Mouse (Mus musculus) thymus, postnatal 25 days (tissue): ENCODE data around the gene Rere.
A peak's percentile ranks its signal among the peaks of the same experiment; 100 is the strongest.

Experiments
- DNase-seq: peaks from one replicate; pipeline ENCODE4 v3.0.0; 2022

The Rere gene

DNA sequence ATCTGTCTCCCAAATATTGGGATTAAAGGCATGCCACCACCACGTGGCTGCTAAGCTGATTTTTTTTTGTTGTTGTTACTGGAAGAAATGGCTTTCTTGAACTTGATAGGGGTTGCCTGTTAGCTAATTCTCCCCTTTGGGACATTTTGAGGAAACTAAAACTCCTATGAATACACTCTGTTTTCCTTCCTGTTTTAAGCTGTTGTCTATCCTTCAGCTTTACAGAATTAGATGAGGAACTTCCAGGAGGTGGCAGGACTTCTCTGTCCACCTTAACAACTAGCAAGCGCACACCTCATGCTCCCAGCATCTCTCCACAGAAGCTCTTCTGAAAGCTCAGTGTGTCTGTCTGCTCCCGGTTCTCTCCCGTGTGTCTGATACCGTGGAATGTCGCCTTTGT, 157.2 kb downstream of the Rere start:
- DNase-seq, result no peak

DNA sequence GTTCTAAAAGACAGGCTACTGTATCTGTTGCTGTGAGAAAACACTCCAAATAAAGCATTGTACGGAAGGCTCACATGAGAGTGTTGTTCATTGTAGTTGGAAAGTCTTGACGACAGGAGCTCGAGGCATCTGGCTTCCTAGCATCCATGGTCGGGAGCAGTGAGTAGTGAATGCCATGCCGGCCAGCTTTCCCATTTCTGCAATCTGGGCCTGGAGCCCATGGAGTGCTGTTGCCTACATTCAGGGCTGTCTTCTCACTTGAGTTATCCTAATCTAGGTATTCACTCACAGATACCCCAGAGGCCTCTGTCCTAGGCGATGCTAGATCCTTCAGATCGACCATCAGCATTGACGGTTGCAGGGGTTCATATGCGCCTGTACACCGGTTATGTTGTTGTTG, 160.5 kb downstream of the Rere start:
- DNase-seq, result no peak

- DNase-seq, result no peak
Measured at GRCm38 (mm10) chr4:150444068-150444467, 162.6 kb downstream of the Rere start.

DNA sequence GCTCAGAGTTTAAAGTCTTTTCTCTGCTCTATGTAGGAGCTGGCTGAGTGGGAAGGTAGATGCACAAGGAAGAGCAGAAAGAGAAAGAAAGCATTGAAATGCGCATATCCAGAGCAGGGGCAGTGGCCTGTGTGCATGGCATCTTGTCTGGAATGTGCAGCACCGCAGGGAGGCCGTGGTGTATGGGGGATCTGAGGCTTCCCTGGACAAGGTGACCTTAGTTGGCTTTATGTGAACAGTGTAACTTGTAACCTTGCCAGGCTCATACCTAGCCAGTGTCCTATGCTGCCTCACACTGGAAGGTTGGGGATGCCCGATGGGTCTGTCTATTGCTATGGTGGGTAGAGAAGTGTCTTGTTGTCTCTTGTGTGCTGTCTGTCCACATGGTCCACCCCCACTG, 165.2 kb downstream of the Rere start:
- no peak for DNase-seq

- no peak for DNase-seq
Measured at GRCm38 (mm10) chr4:150447517-150447916, 166.1 kb downstream of the Rere start.

DNA sequence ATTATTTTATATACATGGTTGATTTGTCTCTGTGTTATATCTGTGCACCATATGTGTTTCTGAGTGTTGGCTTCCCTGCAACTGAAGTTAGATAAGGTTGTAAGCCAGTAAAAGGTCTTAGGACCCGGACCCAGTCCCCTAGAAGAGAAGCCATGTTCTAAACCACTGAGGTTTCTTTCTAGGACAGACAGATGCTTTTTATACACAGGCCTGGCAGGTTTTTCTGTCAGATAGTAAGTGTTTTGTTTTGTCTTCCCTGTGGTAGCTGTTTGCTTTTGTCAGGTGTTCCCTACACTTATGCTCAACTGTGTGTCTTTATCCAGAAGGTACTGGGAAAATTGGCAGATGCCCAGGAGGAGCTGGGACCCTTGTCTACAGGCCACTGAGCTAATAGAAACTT, 167.0 kb downstream of the Rere start:
- DNase-seq, result no peak

DNA sequence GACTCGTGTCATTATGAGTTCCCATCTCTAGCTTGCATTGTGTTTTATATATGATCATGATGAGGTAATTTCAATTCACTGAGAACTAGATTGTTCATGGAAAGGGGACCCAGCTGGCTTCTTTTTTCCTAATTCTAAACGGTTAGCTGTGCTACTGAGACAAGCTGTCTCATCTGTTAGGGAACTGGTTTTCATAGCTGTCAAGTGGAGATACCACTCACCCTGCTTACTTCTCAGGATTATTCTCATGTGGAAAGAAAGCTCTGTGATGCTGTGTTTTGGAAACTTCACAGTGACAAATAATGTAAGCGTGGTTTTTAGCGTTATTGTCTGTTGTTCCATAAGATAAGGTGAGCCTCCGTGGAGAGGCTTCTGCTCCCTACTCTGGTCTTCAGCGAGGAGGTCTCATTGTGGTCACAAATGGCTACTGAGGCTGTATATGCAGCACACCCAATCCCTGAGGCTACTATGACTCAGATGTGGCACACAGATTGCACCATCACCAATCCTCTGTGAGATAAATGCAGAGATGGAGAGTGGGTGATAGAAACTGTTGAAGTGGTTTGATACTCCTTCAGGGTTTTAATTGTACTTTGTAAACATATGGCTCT, 168.7 kb downstream of the Rere start:
- no peak for DNase-seq

- DNase-seq, result no peak
Measured at GRCm38 (mm10) chr4:150452155-150452847, 170.9 kb downstream of the Rere start.

GRCm38 (mm10) chr4:150454571-150455306, 173.3 kb downstream of the Rere start:
- DNase-seq, result no peak

- DNase-seq, result no peak
Measured at GRCm38 (mm10) chr4:150455750-150456149, 174.3 kb downstream of the Rere start.

- DNase-seq, result no peak
Measured at GRCm38 (mm10) chr4:150456452-150456851, 175.0 kb downstream of the Rere start.

DNA sequence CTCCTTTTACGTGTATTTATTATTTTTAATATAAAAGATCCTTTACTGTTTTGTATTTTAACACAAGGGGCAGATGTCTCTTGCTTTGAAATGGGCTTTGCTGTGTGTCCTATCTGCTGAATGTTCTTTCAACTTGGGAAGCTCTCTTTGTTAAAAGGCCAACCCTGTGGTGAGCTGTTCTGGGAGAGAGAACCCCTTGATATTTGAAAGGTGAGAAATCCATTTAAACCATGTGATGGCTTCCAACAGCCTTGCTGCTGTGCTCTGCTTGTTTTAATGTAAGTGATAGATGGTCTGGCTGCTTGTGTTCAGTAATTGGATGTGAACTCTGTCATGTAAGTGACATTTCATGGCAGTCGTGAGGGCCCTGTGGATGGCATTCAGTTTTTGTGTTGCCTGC, 175.4 kb downstream of the Rere start:
- no peak for DNase-seq

- DNase-seq, result no peak
Measured at GRCm38 (mm10) chr4:150457353-150457752, 175.9 kb downstream of the Rere start.

- DNase-seq, result no peak
Measured at GRCm38 (mm10) chr4:150457771-150458170, 176.3 kb downstream of the Rere start.

DNA sequence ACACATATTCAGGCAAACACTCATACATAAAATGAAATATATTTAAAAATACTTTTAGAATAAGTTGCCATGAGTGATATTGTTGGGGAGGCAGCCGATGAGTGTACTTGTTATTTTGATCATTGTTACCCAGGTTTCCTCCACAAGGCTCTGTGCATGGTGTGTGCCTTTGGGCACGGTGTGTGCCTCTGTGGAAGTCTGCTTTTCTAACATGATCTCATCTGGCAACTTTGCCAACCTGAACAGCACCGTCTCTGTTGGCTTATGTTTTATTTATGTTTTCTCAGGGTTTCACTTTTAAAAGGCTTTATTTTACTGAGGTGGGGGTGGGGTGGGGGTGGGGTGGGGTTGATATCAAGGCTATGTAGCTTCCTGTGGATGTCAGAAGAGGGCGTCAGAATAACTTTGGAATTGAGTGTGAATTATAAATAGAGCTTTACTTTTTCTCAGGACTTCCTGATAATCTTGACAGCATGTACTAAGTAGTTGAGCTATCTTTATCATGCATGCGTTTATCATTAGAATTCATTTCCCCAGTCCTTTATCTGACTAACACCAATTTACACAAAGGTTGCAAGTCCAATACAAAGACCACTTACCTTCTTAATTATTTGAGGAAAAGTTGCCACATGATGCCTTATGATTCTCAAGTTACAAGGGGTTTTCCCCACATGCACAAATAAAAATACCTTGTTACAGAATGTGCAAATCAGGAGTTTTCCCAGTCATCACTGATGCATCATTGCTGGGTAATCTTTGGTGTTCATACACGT, 177.8 kb downstream of the Rere start:
- DNase-seq, result no peak

GRCm38 (mm10) chr4:150460451-150460850, 179.0 kb downstream of the Rere start:
- no peak for DNase-seq

GRCm38 (mm10) chr4:150461011-150461410, 179.6 kb downstream of the Rere start:
- DNase-seq, result no peak

DNA sequence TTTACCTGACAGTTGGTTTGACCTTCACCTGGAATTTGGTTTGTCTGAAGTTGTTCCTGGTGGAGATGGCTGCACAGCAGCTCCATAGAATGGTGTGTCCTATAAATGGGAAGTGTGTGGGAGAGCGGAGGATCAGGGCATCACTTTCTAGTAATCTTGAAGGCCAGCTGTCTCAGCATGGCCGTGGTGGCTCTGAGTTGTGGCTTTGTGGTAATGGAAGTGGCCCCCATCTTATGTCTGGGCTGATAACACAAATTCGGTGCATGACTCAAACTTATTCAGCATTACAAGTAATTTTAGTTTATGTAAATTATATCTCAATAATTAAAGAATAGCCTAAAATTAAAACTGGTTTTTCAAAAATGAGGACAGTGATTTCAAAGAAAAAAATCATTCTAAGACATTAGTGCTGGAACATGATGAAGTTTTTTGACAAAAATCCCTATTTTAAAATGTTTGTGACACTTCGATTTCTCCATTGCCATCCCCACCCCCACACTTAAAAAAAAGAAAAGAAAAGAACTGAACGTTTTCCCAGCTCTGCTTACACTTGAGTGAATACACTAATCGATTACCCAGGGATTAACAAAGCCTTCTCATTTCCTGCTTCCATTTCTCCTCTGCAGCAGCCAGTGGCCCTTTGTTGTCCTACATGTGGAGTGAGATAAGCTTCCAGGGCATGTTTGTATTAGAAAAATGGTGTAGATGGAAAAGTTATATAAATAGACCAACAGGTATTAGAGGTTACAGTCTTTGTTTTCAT, 180.2 kb downstream of the Rere start:
- no peak for DNase-seq

GRCm38 (mm10) chr4:150462367-150462766, 180.9 kb downstream of the Rere start:
- no peak for DNase-seq

GRCm38 (mm10) chr4:150465759-150466158, 184.3 kb downstream of the Rere start:
- peak; percentile 78 for DNase-seq

DNA sequence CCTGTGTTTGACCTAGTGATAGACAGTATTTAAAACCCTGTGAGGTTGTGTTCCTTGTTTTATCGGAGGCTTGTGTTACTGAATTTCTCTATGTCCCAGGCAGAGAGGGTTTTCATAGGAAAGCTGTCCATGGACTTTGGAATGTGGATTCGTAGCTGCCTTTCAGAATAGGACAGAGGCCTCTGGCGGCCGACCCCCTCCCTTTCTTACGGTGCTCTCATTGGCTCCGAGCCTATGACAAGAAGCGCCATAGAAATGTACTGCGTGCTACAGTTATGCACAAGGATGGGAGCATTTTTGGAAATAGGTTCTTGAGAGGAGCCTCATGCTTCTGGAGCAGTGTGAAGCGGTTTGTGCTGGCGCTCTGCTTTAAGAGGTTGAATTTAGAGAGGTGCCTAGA, 187.8 kb downstream of the Rere start:
- DNase-seq, result no peak

DNA sequence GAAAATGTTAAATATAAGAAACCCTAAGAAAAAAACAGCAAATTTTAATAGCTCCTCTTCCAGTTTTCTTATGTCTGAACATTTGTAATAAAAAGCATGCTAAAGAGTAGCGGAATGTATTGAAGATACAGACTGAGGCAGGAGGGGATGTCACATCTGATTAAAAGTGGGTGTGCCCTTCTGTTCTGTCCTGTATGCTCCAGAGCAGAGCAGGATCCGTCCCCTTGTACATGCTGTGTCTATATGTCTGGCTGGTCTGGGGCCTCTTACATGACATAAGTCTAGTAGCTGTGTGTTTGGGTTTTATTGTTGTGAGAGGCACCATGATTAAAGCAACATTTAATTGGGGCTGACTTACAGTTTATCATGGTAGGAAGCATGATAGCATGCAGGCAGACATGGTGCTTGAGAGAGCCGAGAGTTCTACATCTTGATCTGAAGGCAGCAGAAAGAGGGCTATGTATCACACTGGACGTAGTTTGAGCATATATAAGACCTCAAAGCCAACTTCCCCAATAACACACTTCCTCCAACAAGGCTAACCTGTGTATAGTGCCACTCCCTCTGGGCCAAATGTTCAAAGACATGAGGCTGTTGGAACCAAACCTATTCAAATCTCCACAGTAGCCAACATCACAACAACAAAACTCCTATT, 189.4 kb downstream of the Rere start:
- no peak for DNase-seq
